Mouse (Mus musculus): ENCODE results near the gene Rcsd1.

Rcsd1 gene

DNA sequence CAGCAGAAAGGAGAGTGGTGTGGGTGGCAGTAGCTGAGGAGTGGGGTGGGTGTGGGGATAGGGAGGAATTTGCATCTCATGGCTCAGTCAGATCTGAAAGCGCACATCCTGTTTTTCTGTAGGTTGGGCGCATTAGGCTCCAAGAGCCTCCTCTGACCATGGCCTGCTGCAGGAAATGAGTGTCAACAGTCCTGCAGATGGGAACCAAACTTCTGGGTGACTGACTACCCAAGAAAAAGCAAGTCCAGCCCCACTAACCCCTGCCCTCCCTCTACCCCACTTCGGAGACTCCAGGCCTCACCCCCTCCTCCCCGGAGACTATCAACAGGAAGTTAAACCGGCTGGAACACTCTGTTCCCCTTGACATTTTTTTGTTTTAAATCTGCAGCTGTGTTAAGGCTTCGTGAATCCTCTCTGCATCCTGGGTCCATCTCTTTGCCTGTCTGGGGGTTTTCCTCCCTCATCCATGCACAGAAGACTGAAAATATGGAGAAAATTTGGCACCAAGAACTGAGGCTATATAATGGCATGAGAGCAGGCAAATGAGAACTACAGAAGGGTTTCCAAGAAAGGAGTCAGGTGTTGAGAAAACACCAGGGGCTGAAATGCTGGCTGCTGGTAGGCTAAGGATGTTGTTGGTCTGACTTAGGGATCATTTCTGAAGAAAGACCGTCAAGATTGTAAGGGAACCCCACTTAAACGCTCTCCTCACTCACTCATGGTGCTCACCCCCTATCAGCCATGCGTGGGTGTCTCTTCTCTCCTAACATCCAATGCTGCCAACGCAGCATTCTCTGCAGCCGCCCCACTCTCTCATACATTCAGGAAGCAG, 8.4 kb upstream of the Rcsd1 start:
- DNase-seq, result no peak

DNA sequence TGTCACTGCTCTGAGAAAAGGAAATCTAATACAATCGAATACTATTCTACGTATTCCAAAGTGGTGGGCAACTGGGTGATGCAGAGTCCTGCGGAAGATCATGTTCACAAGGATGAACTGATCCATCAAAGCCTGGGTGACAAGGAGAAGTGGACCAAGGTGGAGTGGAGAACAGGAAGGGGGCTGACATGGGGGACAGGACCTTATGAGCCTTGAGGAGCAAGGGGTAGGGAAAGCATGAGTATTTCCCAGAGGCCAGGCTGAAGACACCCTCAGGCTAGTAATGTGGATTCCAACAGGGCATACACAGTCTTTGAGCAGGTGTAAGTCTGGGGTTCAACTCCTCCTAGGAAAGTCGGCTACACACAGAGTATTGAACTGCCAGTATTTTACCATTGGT, 6.9 kb upstream of the Rcsd1 start:
- no peak for DNase-seq

DNA sequence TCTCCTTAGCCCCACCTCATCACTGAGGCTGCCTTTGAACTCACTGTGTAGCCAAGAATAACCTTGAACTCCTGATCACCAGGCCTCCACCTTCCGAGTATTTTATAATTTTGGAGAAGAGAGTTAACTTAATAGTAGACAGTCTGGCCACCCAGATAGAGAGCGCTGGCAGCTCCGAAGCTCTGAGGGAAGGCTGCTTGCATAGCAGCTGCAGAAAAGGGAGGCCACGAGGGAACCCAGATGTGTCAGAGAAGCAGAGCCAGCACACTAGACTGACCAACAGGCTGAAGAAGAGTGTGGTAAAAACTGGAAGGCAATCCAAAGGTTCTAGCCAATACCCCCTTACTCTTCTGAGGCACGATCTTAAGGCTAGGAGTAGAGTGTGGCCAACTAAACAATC, 4.2 kb upstream of the Rcsd1 start:
- DNase-seq, result no peak

DNA sequence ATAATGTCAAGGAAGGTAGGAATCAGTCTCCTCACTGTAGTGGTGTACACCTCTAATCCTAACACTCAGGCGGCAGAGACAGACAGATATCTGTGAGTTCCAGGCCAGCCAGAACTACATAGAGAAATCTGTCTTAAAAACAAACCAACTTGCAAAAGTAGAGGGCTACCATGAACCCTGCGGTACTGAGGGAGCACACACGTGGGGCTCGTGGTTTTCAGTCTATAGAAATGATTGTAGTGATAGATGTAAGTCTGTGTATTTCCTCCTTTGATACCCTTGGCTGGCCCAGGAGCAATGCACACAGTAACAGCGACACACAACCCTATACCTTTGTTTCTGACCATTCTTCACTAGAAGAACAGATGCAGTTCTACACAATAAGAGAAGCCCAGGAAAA, 2.4 kb upstream of the Rcsd1 start:
- DNase-seq, result no peak

DNA sequence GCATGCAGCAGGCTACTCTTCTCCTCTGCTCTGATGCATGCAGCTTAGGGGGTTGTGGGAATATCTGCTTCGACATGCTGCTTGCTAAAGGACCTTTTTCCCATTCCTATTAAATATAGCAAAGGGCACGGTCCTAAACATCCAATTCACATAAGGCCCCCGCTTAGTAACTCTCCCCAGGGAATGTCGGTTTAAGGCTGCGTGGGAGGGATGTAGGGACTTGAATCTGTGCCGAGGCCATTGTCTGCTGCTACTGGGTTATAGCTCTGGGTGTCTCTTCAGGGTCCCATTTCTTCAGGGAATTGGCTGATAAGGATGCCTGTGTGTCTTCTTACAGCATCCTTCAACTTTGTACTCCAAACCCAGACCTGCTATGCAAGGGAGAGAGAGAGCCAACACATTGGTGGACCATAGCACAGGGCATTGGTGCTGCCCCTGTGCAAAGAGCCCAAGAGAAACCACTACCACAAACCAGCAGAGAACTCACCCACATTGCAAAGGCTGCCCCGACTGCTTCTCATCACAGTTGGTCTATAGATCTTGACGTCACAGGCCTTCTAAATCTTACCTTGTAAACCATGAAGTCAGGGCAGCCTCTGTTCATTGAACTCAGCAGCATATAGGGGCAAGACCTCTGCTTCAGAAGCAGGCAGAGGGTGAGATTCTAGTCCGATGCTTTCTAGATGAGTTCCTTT, 724 bp downstream of the Rcsd1 start:
- DNase-seq, result no peak

DNA sequence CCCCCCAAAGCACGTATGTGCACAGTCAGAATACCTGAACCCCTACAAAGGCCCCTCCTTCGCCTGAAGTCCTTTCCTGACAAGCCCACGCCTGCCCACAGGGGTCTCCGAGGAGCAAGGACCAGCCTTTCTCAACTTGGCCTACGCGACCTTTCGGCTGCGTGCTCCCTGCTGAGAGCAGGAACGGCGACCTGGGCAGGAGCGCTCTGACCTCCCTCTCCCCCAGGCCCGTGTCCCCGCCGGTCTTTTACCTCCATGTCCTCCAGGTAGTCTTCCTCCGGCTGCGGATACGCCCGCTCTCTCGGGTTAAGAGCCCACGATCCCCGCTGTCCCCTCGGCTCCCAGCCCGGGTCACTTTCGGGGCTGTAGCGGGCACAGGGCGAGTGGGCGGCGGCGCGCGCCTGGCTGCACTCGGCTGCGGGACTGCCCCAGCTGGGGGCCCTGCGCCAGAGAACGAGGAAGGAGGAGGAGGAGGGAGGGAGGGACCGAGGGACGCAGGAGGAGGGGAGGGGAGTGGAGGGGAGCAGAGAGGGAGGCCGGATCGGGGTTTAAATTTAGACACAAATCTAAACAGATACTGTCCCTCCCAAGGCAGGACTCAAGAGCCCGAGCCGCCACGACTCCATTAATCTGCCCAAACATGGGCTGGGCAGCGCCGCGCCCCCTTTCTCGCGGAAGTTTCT, 1.8 kb downstream of the Rcsd1 start:
- DNase-seq, result peak; percentile 76

DNA sequence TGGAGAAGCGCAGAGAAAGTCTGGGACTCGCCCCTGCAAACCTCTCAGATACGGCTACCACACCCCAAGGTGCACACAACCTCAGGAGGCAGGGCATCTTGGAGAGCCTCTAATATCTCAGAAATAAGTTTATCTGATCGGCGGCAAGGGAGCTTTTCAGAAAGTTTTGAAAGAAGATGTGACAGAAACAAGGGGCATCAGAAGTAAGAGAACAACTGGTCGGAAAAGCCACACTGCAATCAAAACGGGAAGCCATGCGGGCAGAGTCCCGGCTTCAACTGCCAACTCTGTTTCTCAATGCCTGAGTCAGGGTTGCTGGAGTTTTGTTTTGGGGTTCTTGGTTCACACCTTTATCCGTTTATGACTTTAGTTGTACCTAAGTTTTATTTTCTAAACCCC, 2.3 kb downstream of the Rcsd1 start:
- DNase-seq, result no peak

DNA sequence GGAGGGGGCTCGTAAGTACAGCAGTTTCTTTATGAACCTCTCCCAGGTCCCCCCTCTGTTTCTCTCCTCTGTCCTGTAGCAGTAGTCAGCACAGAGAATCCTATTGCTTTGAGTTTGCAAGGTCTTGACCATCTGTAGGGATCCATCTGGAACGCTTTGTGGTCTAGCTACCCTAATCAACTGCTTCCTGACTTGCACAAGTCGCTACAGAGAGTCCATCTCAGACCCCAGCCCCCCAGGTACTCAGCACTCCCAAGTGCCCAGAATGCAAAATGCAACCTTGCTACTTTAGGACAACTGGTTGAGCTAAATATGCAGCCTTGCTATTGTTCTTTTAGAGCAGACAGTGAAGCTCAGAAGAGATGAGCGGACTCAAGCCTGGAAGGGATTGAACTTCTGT, 3.1 kb downstream of the Rcsd1 start:
- DNase-seq, result no peak

DNA sequence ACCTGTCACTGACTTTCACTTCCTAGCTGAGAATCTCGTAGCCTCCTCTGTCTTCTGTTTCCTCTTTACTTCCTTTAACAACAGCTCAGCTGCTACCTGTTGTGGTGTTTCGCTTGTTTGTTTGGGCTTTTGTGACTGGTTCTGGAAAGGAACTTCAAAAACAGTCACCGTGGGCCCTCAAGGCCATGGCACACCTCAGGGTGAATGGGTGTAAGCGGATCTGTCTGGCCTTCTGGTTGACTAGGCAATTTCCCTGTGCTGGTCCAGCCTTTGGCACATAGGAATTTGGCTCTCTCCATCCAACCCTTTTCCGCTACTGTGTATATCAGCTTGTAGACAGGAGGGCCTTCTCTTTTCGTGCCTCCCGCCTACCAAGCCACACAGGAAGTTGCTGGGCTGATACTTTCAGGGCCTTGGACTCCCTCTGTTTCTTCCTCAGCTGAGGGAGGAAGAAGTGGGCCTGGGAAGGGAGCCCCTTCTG, 3.6 kb downstream of the Rcsd1 start:
- DNase-seq, result no peak

DNA sequence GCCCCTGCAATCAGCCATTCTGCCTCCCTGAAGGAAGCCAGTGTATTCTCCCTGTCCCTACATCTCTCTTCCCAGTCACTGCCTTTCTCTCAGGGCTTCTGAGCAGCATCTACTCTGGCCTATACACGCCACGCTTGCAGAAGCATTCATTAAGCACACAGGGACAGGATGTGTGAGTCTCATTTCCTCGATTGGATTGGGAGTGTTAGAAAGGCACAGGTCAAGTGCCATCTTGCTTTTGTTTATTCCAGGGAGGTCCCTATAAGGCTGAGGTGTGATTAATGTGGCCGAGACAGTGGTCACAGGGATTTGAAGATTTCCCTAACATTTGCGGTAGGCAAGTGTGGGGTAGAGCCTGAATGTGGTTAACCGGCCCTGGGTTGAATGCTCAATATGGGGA, 4.2 kb downstream of the Rcsd1 start:
- DNase-seq, result no peak

DNA sequence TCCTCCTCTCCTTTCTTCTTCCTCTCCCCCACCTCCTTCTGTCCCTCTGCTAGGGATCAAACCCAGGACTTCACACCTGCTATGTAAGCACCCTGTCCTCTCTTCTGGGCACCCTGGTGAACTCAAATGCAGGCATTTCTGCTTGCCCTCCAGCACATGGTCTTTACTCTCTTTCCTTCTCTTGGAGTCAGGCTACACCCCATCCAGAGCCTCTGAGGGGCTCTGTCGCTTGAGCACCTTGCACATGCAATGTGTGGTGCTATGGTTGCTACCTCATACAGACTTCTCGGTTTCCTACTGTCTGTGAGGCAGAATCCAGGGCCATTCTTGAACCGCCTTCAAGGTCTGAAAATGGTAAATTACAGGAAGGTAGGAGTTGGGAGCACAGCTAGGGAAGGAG, 4.7 kb downstream of the Rcsd1 start:
- DNase-seq, result no peak

DNA sequence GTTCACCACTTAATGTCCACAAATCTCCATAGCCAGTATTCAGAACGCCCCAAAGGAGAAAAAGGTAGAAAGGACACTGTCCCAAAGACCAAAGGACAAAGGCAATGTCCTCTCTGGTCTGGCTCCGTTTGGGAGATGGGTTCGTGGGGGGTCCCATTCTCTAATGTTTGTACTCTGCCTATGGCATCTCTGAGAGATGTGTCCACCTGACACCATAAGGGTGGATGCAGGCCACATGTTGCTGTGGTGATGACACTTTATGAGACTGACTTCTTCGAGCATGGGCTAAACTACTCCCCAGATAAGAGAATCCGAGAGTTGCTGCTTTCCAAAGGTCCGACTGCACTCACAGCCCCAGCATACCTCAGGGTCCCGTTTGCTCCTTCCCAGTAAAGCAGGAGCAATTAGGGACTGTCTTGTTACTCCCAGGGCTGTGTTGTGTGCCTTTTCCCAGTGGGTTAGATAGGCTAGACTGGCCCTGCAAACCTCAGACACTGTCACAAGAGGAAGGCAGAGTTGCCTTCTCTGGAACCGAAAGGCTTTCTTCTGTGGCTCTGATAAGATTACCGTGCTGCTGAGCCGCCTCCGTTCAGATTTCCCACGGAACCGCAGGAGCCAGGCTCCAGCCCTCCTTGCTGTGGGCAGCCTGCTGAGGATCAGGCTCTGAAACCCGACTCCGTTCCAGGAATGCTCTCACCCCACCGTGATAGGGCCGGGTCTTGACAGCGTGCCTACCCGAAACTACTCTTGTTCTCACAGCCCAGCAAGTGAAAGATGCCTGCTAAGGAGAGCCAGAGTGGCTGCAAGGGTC, 7.1 kb downstream of the Rcsd1 start:
- DNase-seq, result peak; percentile 77

DNA sequence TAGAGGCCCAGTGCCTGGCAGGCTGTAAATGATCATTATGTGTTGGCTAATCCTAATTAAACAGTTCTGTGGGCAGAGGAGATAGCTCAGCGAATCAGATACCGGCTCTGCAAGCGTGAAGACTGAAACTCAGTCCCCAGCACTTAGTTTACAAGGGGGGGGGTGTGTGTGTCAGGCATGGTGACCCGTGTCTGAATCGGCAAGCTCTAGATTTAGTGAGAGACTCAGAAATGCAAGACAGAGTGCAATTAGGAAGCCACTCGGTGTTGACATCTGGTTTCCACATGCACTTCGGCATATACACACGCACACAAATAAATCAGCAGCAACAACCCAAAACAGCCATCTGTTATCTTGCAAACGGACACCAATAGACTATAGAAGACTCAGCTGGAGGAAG, 8.0 kb downstream of the Rcsd1 start:
- no peak for DNase-seq

DNA sequence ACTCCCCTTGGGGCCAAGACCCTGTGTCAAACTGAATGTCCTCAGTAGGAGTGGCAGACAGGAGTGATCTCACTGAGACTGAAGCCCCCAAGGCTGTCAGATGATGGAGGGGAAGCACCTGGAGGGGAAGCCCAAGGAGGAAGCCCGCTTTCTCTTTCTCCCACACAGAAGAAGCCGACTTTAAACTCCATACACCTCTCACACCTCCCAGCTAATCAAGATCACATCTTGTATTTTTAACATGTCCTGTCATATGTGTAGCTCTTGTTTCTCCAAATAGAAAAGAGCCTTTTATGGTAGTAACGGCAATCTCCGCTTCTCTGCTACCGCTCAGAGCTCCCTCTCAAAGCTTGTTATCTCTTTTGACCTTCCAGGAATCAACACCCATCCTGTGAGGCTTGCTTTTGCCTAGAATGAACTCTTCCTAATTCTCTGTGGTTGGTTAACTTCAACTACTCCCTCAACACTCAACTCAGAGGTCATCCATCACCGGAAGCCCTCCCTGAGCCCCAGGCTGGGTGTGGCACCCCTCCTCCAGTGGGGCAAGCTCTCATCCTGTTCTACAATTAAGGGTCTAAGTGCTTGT, 8.5 kb downstream of the Rcsd1 start:
- no peak for DNase-seq

DNA sequence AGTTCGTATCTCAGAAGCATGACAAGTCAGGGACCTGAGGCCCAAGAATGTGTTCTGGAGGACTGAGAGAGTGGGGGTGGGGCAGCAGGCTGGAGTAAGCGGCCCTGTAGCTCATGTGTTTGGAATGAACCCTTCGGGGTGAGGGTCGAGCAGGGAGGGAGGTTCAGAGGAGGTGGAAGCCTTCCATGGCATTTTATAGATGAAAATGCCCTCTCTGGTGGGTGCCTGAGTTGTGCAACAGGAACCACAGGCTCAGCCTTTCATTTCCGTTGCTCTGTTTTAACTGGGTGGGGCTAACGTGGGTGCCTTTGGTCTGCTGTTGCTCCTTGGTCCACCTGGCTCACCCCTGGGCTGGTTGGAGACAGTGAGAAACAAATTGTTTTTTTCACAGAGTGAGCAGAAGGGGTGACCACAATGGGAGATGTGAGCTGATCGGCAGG, 9.2 kb downstream of the Rcsd1 start:
- no peak for DNase-seq

DNA sequence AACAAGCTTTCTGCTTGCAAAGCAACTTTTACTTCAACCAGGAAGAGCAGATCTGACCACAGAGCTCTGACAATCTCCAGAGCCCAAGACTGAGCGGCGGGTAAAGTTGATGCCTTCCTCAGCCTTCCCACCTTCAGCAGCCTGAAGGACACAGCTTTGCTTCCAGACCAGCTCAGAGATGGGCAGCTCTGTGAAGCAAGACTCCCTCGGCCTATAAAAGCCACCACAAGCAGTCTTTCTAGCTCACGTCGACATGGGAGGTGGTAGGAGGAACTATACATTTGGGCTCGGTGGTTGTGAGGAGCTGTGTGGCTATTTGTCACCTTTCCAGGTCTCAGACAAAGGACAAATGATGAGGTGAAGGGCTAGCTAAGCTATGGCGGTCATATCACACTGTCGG, 11.9 kb downstream of the Rcsd1 start:
- no peak for DNase-seq

DNA sequence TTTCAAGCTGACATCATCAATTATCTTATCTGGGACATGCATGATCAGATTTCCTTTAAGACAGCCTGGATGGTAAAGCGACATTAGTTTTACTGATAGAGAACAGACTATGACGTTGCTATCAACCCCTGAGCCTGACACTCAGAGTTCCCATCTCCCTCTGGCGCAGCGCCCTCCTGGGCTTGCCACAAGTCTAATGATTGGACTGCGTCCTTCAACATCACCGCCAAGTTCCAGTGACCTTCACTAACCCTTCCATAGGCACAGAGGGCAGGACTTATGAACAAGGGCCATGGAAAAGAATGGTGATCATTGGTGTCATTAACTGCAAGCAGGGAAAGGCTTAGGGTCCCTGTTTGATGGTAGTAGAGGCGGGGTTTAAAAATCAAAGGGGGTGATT, 12.7 kb downstream of the Rcsd1 start:
- DNase-seq, result no peak

DNA sequence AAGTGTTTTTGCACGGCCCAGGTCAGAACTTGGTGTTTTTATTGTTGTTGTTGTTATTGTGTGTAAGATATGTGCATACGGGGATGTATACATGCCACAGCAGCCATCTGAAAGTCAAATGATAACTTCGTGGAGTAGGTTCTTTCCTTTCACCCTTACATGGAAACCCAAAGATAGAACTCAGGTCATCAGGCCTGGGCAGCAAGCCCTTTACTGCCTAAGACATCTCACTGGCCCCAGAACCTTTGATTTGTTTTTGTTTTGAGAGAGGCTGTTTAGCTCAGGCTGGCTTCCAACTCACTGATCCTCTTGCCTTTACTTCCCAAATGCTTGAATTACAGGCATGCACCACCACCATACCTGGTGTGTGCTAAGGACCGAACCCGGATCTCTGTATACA, 13.5 kb downstream of the Rcsd1 start:
- no peak for DNase-seq

DNA sequence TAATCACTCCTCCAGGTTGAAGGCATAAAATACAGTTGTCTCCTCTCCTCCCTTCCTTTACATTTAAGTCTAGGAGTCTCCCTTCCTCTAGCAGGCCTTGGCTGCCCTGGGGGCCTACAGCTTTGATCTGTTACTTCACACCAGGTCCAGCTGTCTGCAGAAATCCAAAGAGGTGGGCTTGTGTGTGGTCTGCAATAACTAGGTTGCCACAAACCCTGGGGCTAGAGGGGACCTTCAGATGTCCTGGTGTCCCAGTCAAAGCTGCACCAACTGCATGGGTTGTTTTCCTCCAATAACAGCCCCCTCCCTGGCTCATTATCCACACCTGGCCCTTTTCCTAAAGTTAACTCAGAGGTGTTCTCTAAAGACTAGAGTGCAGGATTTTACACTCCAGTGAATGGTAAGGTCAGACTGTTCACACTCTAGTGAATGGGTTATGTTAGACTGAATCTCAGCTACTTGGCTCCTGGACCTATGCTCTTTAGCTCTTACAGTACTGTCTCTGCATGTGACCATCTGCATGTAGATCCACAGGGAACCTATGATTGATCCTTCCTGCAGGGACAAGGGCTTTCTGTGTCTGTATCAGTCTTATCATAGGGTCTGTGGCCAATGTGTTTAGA, 14.1 kb downstream of the Rcsd1 start:
- DNase-seq, result no peak

DNA sequence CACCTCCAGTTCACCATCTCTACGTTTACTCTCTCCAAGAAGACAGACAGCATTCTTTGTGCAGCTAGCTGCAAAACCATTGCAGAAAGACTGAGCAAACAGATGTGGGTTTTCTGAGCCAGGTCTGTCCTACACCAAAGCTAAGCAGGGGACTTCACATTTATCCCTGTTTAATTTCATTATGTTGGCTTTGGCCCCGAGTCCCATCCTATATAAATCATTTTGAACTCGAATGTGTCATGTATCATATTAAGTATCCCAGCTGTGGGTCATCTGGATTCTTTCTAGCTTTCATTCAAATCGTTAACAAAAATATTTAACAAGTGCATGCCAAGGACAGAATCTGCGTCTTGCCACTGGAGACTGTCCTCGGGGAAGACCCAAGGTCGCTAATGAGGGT, 15.7 kb downstream of the Rcsd1 start:
- no peak for DNase-seq

DNA sequence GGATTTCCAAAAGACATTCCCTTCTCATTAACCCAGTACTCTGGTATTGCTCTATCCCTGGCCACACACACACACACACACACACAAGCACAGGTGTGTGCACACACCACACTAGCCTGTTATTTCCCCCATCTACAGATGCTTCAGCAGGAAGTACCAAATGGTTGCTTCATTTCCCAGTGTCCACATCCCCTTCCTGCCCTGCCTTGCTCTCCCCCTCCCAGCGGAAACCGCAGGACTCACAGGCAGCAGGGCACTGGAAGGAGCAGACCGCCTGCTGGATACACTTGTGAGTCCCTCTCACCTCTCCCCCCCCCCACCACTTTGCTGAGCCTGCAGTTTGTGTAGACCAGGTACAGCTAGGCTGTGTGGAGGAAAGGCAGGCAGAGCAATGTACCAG, 18.0 kb downstream of the Rcsd1 start:
- no peak for DNase-seq

DNA sequence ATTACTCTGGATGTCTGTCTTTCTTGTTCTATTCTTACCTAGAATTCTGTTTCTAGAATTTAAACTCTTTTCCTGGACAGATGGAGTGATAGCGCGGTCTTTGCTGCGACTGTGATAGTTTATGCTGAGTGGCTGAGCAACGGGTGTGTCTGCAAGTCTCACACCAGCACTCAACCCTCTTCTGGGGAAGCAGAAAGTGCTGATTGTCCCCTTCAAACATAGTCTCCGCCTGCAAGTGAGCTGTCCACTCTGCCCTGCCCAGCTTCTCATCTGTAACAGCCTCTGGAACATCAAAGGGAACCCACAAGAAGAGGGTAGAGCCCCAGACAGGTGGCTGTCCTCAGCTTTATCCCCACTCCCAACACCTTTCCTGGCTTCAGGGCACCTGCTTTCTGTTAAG, 19.7 kb downstream of the Rcsd1 start:
- DNase-seq, result no peak

Measured in embryo, embryonic 11 days (tissue).